Mouse (Mus musculus) limb, embryonic 10.5 days (tissue): Measurements from ENCODE around the gene Cks1b. TPM values are rescaled to one million over a fixed set of nuclear protein-coding genes. Genes with fewer than 3 reads are reported as not detected.

Experiments
- DNase-seq: peaks from one replicate; pipeline ENCODE4 v3.0.0-alpha.2; 2017; ENCODE audit warnings: low spot score
- H3K27ac ChIP-seq: fragments of 300-500 bp; sonication (generic); 2 replicates; pipeline ENCODE4 v1.5.1; 2016; ENCODE audit warnings: mild to moderate bottlenecking
- H3K27me3 ChIP-seq: fragments of 300-500 bp; sonication (generic); 2 replicates; pipeline ENCODE4 v1.6.1; 2016; ENCODE audit warnings: low read depth, mild to moderate bottlenecking; ENCODE audit not compliant: poor library complexity, severe bottlenecking
- H3K36me3 ChIP-seq: fragments of 300-500 bp; sonication (generic); 2 replicates; pipeline ENCODE4 v1.6.1; 2016; ENCODE audit warnings: mild to moderate bottlenecking, moderate library complexity
- H3K4me1 ChIP-seq: fragments of 300-500 bp; sonication (generic); 2 replicates; pipeline ENCODE4 v1.6.1; 2016
- H3K4me3 ChIP-seq: fragments of 300-500 bp; sonication (generic); 2 replicates; pipeline ENCODE4 v1.5.1; 2016; ENCODE audit warnings: mild to moderate bottlenecking, moderate library complexity
- H3K9me3 ChIP-seq: fragments of 300-500 bp; sonication (generic); replicated peaks from 2 replicates; pipeline ENCODE4 v1.6.1; 2016; ENCODE audit warnings: mild to moderate bottlenecking
- WGBS: fragments of 180-500 bp; shearing (Covaris S2); methylation state at CpG from one replicate; pipeline ENCODE4 v1.1.7; 2016; 5-methylcytosine and 5-hydroxymethylcytosine counted together
- polyA plus RNA-seq: library from polyadenylated mRNA; unstranded; fragments of >200 nt; fragmentation: Nextera tagmentation; extraction: Ambion mirVana; gene quantifications from 2 replicates; pipeline ENCODE4 v1.2.1, GENCODE M21; 2016

Cks1b gene
- polyA plus RNA-seq, 1 experiment from 2014 or later = 898 TPM

DNA sequence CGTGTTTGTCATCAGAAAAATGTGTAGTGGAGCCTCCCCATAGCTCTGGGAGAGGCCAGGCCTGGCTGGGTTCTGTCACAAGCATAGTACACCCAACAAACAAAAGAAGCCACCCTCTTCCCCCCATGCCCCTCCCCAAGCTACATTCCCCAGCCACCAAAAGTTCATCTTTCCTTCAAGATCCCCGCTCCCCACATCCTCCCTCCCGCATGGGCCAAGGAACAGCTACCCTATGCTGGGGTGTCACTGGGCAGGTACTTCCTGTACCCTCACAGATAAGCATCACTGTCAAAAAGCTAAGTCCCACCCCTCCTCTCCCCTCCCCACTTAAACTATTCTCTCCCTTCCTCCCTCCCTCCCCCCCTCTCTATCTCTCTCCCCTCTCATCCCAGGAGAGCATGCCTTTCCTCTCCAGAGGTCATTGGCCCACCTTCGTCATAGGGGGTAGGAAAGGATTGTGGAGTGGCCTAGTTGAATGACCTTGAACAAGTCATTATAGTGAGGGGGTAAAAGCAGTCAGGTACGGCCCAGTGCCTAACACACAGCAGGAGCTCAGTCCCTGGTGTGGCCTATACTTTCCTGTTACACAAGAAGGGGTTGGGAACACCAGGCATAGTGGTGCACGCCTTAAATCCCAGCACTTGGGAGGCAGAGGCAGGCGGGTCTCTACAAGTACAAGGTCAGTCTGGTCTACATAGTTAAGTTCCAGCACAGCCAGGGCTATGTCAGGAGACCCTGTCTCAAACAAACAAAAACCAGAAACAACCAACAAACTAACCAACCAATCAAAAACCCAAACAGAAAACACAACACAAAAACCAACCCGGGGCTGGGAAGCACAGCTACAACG, 35.9 kb downstream of the Cks1b start:
- peaks cover 53% of the 10 kb centered on the region for H3K4me1 ChIP-seq
- H3K9me3 ChIP-seq = no peaks in the 10 kb centered on the region
- 86% methylated on average over 9 of the region's 9 CpGs for WGBS
- H3K4me3 ChIP-seq = no peak overlapping the region
- peaks cover 18% of the 10 kb centered on the region; the same call in 1 of the 2 replicates for H3K27me3 ChIP-seq
- DNase-seq = no peak
- H3K27ac ChIP-seq = no peak overlapping the region
- no peaks in the 10 kb centered on the region for H3K36me3 ChIP-seq

DNA sequence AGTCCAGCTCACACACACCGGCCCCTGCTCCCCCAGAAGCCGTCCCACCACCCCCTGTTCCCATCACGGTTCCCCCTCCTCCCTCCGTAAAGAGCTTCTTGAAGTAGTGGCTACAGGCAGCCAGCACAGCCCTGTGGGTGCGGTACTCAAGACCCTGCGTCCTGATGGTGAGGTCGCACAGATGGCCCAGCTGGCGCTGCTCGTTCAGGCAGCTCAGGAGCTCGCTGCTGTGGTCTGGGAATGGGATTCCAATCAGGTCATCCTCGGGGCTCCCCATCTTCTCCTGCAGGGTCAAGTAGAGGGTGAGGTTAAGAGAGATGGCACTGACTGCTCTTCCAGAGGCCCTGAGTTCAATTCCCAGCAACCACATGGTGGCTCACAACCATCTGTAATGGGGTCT, 37.0 kb downstream of the Cks1b start:
- Histone ChIP-seq H3K4me1 (peaks cover 43% of the 10 kb centered on the region), H3K4me3 (no peak overlapping the region), H3K27ac (no peak overlapping the region), H3K36me3 (no peaks in the 10 kb centered on the region), H3K27me3 (peaks cover 12% of the 10 kb centered on the region; the same call in 1 of the 2 replicates), H3K9me3 (no peaks in the 10 kb centered on the region)
- no peak for DNase-seq
- 84% methylated on average over 11 of the region's 11 CpGs for WGBS

DNA sequence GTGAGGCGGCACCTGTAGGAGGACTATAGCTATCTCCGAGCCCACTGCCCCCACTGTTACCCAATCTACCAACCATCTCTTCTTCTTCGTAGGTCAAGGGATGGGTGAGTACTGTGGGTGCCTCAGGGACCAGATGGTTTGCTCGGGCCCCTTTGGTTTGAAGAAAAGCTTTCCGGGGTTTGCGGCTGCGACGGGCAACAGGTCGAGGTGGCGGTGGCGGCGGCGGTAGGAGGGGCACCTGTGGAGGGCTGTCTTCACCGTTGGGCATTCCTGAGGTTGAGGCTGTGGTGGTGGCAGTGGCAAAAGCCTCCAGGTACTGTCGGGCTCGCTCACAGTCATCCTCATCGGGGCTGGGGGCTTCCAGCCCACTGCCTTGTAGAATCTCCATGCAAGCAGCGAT, 37.5 kb downstream of the Cks1b start:
- Histone ChIP-seq H3K9me3 (no peaks in the 10 kb centered on the region), H3K4me1 (peaks cover 38% of the 10 kb centered on the region), H3K4me3 (no peak overlapping the region), H3K36me3 (no peaks in the 10 kb centered on the region), H3K27ac (no peak overlapping the region), H3K27me3 (peaks cover 11% of the 10 kb centered on the region; the same call in 1 of the 2 replicates)
- no peak for DNase-seq
- whole genome bisulfite sequencing = 94% methylated on average over 18 of the region's 18 CpGs

DNA sequence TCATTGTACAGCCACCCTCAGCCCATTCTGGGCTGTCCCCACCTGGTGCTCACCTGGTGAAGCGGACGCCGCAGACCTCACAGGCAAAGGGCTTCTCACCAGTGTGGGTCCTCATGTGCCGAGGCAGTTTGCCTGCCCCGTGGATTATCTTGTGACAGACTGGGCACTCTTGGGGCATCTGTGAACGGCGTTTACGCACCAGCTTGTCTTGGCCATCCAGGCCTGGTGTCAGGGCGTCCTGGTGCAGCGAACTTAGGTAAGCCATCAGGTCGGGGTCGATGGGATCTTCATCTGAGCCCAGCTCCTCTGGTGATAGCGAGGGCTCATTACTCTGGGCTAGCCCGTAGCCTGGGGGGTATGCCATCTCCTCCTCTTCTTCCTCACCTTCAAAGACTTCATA, 37.9 kb downstream of the Cks1b start:
- H3K9me3 ChIP-seq = no peaks in the 10 kb centered on the region
- 0 out of 2 replicates have a peak, but pooled peaks cover 6% of the 10 kb centered on the region for H3K27me3 ChIP-seq
- peaks cover 34% of the 10 kb centered on the region for H3K4me1 ChIP-seq
- H3K4me3 ChIP-seq = no peak overlapping the region
- H3K36me3 ChIP-seq = no peaks in the 10 kb centered on the region
- no peak overlapping the region for H3K27ac ChIP-seq
- DNase-seq = no peak
- WGBS = 94% methylated on average over 14 of the region's 14 CpGs

DNA sequence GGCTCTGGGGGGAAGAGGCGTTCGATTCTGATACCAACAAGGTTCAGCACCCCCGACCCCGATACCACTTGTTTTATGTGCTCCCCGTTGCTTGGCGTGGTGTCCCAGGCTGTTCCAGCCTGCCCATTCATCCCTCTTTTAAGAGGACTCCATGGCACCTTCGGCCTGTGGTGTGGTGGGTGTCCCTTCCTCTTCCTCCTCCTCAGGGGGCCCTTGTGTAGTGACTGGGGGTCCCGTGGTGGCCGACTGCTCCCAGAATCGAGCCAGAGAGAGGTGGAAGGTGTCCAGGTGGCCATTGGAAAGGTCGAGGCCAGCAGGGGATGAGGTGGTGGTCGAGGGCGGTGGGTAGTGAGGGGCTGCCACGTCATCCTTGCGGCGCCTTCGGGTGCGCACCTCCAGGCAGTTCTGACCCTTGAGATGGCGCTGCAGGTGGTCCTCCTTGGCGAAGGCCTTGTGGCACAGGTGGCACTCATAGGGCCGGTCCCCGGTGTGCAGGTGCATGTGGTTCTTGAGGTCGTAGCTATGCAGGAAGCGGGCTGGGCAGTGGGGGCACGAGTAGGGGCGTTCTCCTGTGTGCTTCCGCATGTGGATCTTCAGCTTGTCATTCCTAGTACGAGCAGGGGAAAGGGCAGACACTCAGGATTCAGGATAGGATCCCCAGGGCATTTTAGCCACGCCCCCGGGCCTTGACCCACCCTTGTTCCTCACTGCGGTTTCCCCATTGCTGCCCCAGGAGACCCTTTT, 38.6 kb downstream of the Cks1b start:
- H3K4me3 ChIP-seq = peak overlapping the region; percentile 64; the same call in 1 of the 2 replicates
- no peaks in the 10 kb centered on the region for H3K27me3 ChIP-seq
- H3K27ac ChIP-seq = peak overlapping the region; percentile 91
- WGBS = 90% methylated on average over 31 of the region's 31 CpGs
- no peaks in the 10 kb centered on the region for H3K36me3 ChIP-seq
- H3K4me1 ChIP-seq = peaks cover 26% of the 10 kb centered on the region
- H3K9me3 ChIP-seq = no peaks in the 10 kb centered on the region
- DNase-seq = no peak

DNA sequence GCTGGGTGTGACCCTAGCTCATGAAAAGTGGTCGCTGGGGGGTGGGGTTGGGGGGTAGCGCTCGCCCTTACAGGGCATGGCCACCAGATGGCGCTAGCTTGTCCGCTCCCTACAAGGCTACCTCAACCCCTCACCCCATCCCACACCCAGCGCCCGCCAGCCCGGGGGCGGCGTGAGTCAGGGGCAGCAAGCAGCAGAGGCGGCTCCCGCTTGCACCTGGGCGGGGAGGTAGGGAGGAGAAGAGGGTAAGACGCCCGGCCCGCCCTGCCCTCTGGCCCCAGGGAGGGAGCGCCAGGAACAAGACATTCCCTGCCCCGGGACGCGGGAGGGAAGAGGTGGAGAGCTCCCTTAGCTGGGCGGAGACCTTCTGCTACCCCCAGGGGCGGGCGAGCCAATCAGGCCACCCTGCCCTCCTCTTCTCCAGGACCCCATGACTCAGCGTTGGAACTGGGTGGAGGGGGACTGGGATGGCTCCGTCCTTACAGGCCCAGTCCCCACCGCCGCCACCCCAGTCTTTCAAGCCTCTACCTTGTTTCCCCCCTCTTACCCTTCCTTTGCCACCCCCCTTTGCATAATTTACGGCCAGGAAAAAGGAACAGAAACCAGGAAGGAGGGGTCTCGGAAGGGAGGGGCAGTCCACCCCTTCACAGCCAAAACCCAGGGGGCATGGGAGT, 39.7 kb downstream of the Cks1b start:
- H3K4me1 ChIP-seq = peaks cover 24% of the 10 kb centered on the region
- peak overlapping the region; percentile 64 for H3K4me3 ChIP-seq
- peak overlapping the region; percentile 91 for H3K27ac ChIP-seq
- WGBS = 1% methylated on average over 29 of the region's 29 CpGs
- no peaks in the 10 kb centered on the region for H3K9me3 ChIP-seq
- DNase-seq = peak; percentile 95
- H3K36me3 ChIP-seq = no peaks in the 10 kb centered on the region
- H3K27me3 ChIP-seq = no peaks in the 10 kb centered on the region

DNA sequence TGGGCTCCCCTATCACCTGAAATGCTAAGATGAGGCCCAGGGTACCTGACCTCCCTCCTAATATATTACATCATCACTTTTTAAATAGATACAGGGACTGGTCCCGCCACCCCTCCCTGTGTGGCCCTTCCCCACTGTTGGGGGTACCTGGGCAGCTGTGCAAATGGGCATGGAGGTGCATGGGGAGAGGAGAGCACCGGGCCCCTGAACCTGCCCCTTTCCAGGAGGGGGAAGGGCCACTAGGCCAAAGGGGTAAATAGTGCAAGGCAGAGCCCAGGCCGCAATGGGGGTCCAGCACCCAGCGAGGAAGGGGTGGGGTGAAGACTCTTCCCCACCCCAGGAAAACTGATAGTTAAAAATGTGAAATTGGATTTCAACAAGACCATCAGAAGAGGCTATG, 40.4 kb downstream of the Cks1b start:
- H3K4me1 ChIP-seq = peaks cover 29% of the 10 kb centered on the region
- peak overlapping the region; percentile 91 for H3K27ac ChIP-seq
- peak overlapping the region; percentile 64 for H3K4me3 ChIP-seq
- no peaks in the 10 kb centered on the region for H3K9me3 ChIP-seq
- WGBS = 71% methylated on average over 4 of the region's 4 CpGs
- no peak for DNase-seq
- H3K36me3 ChIP-seq = no peaks in the 10 kb centered on the region
- no peaks in the 10 kb centered on the region for H3K27me3 ChIP-seq

DNA sequence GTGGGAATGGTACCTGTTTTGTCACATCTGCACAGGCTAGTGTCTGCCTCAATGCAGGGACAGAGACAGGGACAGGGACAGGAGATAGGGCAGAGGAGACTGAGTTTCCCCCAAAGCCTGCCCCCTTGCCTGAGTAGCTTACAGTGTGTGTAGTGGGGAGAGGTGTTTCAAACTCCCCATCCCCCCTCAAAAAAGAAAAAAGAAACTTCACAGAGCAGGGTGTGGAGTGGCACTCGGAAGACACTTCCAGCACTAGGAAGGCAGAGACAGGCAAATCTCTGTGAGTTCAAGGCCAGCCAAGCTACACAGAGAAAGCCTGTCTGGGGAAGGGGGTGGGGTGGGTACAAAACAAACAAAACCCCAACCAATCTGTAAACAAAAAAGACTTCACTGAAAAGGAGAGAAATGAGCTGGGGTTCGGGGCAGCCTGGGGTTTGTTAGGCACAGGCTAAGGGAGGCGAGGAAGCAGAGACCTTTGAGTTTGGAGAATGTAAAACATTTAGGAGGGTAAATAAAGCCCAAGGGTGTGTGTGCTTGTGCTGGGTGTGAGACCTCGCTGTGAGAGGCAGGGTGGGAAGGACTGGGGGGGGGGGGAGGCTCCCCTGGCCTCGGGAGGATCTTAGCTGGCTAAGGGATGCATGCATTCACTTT, 44.5 kb downstream of the Cks1b start:
- Histone ChIP-seq H3K4me1 (peaks cover 17% of the 10 kb centered on the region), H3K36me3 (no peaks in the 10 kb centered on the region), H3K27ac (no peak overlapping the region), H3K9me3 (no peaks in the 10 kb centered on the region), H3K27me3 (no peaks in the 10 kb centered on the region), H3K4me3 (no peak overlapping the region)
- WGBS = 47% methylated on average over 5 of the region's 5 CpGs
- DNase-seq = no peak

DNA sequence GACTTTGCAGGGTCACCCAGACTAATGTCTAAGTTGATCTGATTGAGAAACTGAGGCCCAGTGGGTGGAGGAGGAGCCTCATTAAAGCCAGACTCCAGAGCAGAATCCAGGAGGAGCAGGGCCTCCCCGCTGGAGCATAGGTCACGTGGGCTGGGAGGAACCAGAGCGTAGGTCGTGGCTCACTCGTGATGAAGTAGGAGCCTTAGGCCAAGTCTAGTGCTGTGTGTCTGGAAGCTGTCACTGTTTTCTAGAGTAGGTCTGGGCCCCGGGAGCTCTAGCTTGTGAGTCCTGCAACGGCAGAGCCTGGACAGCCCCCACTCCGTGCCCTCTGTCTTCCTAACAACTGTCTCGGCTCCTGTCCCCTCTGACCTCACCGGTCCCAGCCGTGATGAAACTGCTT, 50.8 kb downstream of the Cks1b start:
- no peaks in the 10 kb centered on the region for H3K27me3 ChIP-seq
- no peaks in the 10 kb centered on the region for H3K36me3 ChIP-seq
- no peak overlapping the region for H3K27ac ChIP-seq
- WGBS = 65% methylated on average over 11 of the region's 11 CpGs
- no peak for DNase-seq
- H3K4me1 ChIP-seq = peaks cover 20% of the 10 kb centered on the region
- no peak overlapping the region for H3K4me3 ChIP-seq
- H3K9me3 ChIP-seq = no peaks in the 10 kb centered on the region

DNA sequence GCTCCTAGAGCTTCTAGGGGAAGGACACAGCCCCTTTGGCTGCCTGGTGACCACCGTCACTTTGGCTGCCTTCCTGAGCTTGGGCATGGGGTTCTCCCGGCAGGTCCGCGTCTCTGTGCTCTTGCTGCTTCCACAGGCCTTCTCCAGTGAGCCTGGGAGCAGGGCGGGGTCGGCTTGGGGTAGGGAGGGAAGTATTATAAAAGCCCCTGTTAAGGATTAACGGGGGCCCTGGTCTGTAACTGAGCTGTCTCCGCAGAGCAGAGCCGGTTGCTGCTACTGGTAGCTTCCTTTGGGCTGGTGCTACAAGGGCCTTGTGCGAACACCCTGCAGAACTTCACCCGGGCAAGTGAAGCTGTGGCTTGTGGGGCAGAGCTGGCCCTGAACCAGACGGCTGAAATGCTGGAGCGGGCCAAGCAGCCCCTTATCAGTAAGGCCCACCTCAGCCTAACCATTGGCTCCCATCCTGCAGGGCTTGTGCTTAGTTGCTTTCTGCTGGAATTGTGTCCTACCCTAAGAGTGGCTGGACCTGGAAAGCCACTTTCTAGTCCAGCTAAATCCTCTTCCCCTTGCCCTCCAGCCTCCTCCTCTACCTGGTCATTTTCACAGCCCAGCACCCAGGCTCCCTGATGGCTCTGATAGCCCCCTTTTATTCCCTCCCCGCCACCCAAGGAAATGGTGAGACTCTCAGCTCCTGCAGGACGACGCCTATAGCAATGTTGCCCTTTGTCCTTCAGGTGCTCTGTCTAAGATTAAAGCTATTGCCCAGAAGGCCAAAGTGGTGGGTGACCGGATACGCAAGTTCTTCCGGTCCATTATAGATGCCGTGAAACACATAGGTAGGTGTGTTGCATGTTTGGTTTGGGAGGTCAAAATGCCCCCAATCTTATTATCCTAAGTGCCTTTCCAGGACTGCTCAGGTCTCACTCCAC, 52.4 kb downstream of the Cks1b start:
- 75% methylated on average over 20 of the region's 20 CpGs for WGBS
- Histone ChIP-seq H3K27ac (no peak overlapping the region), H3K36me3 (no peaks in the 10 kb centered on the region)

More for the DNA sequence above, 52.4 kb downstream of the Cks1b start:
- H3K4me3 ChIP-seq = no peak overlapping the region
- no peak for DNase-seq
- H3K4me1 ChIP-seq = peaks cover 23% of the 10 kb centered on the region
- H3K27me3 ChIP-seq = no peaks in the 10 kb centered on the region
- no peaks in the 10 kb centered on the region for H3K9me3 ChIP-seq
